Mouse (Mus musculus) hindbrain, embryonic 15.5 days (tissue): ENCODE measurements around the gene Ppp3ca. TPM values are rescaled to one million over a fixed set of nuclear protein-coding genes. Genes with fewer than 3 reads are reported as not detected.

ENCODE experiments used
- ATAC-seq: fragments of 200-750 bp; cut with Nextera tagmentation; 2 replicates; pipeline ENCODE4 v1.8.0; 2017; ENCODE audit warnings: low read depth, moderate number of reproducible peaks, moderate TSS enrichment; ENCODE audit not compliant: low FRiP score
- H3K27ac ChIP-seq: fragments of 300-500 bp; sonication (generic); replicated peaks from 2 replicates; pipeline ENCODE4 v1.5.1; 2015; ENCODE audit warnings: mild to moderate bottlenecking, inconsistent platforms
- H3K27me3 ChIP-seq: fragments of 300-500 bp; sonication (generic); 2 replicates; pipeline ENCODE4 v1.6.1; 2015; ENCODE audit warnings: control low read depth, inconsistent platforms
- H3K36me3 ChIP-seq: fragments of 300-500 bp; sonication (generic); 2 replicates; pipeline ENCODE4 v1.6.1; 2015; ENCODE audit warnings: control low read depth, inconsistent platforms
- H3K4me1 ChIP-seq: fragments of 300-500 bp; sonication (generic); replicated peaks from 2 replicates; pipeline ENCODE4 v1.6.1; 2015; ENCODE audit warnings: control low read depth, inconsistent platforms
- H3K4me2 ChIP-seq: fragments of 300-500 bp; sonication (generic); 2 replicates; pipeline ENCODE4 v1.6.1; 2015; ENCODE audit warnings: moderate library complexity, mild to moderate bottlenecking, inconsistent platforms
- H3K4me3 ChIP-seq: fragments of 300-500 bp; sonication (generic); 2 replicates; pipeline ENCODE4 v1.5.1; 2015; ENCODE audit warnings: mild to moderate bottlenecking, inconsistent platforms
- H3K9ac ChIP-seq: fragments of 300-500 bp; sonication (generic); 2 replicates; pipeline ENCODE4 v1.6.1; 2015; ENCODE audit warnings: inconsistent platforms
- H3K9me3 ChIP-seq: fragments of 300-500 bp; sonication (generic); 2 replicates; pipeline ENCODE4 v1.6.1; 2016; ENCODE audit warnings: control low read depth, inconsistent platforms
- WGBS: fragments of 180-500 bp; shearing (Covaris S2); methylation state at CpG from one replicate; pipeline ENCODE4 v1.1.7; 2015; 5-methylcytosine and 5-hydroxymethylcytosine counted together
- polyA plus RNA-seq: library from polyadenylated mRNA; unstranded; fragments of >200 nt; fragmentation: Nextera tagmentation; extraction: Ambion mirVana; gene quantifications from 2 replicates; pipeline ENCODE4 v1.2.1, GENCODE M21; 2015

Gene Ppp3ca
- polyA plus RNA-seq, 1 experiment from 2014 or later: 180 TPM

DNA sequence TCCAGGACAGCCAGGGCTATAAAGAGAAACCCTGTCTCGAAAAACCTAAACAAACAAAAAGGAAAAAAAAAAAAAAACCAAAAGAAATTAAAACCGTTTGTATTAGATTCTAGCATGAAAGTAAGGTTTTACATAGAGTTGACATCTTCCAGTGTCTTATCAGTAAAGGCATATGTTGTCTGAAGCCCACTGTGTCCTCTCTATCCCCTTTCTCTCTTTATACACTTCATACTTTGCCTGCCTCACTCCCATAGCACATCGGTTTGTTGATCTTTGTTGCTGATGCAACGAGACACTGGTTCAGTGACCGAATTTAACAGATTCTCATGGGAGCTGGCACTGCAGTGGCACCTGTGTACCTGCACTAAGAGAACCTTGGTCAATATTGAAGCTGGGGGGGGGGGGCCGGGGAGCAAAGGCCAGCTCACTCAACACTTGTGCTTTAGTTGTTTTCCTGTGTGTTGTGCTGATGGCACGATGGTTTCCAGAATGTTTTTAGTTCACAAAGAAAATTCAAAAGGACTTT lies 66.9 kb downstream of the Ppp3ca start:
- H3K4me1 ChIP-seq: peaks cover 24% of the 10 kb centered on the region

GRCm38 (mm10) chr3:136738474-136738873 lies 68.5 kb downstream of the Ppp3ca start:
- H3K9me3 ChIP-seq: no peaks in the 10 kb centered on the region
- 95% methylated on average over 1 of the region's 1 CpGs for WGBS

More for the DNA sequence above, 66.9 kb downstream of the Ppp3ca start:
- H3K36me3 ChIP-seq: no peaks in the 10 kb centered on the region
- no peaks in the 10 kb centered on the region for H3K9me3 ChIP-seq
- ATAC-seq: no peak
- no peaks in the 10 kb centered on the region for H3K27me3 ChIP-seq
- no peak overlapping the region for H3K9ac ChIP-seq
- H3K4me3 ChIP-seq: no peak overlapping the region
- H3K27ac ChIP-seq: no peak overlapping the region
- 79% methylated on average over 7 of the region's 7 CpGs for WGBS
- H3K4me2 ChIP-seq: no peak overlapping the region

GRCm38 (mm10) chr3:136738914-136739313 lies 69.0 kb downstream of the Ppp3ca start:
- Histone ChIP-seq H3K9ac (no peak overlapping the region), H3K27ac (no peak overlapping the region), H3K4me2 (no peak overlapping the region), H3K9me3 (no peaks in the 10 kb centered on the region), H3K4me1 (peaks cover 12% of the 10 kb centered on the region), H3K36me3 (no peaks in the 10 kb centered on the region), H3K4me3 (no peak overlapping the region), H3K27me3 (no peaks in the 10 kb centered on the region)
- no peak for ATAC-seq
- WGBS: 85% methylated on average over 5 of the region's 5 CpGs

More at GRCm38 (mm10) chr3:136738474-136738873, 68.5 kb downstream of the Ppp3ca start:
- Histone ChIP-seq H3K4me1 (peaks cover 13% of the 10 kb centered on the region), H3K36me3 (no peaks in the 10 kb centered on the region), H3K27me3 (no peaks in the 10 kb centered on the region), H3K9ac (no peak overlapping the region), H3K27ac (no peak overlapping the region), H3K4me3 (no peak overlapping the region), H3K4me2 (no peak overlapping the region)
- ATAC-seq: no peak

DNA sequence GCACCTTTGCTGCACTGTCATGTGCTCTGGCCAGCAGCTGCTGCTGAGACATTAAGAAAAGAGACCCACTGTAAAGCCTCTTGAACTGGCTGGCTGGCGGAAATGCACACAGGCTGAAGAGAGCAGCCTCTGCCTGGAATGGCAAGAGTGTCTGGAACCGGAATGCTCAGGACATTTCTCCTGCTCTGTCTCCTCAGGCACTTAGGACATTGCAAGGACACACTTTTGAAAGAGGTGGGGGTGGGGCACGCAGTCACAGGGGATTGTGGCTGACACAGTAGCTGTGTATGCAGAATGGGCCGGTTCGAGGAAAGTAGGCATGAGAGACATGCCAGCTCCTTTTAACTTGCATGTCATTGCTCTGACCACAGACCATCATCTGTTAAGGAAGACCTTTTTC lies 71.7 kb downstream of the Ppp3ca start:
- ATAC-seq: peak; percentile 38; the same call in 1 of the 2 replicates
- H3K9ac ChIP-seq: no peak overlapping the region
- H3K4me3 ChIP-seq: no peak overlapping the region
- H3K27ac ChIP-seq: no peak overlapping the region
- no peaks in the 10 kb centered on the region for H3K36me3 ChIP-seq
- H3K4me2 ChIP-seq: no peak overlapping the region
- H3K9me3 ChIP-seq: no peaks in the 10 kb centered on the region
- WGBS: 74% methylated on average over 5 of the region's 5 CpGs
- H3K4me1 ChIP-seq: peaks cover 19% of the 10 kb centered on the region
- H3K27me3 ChIP-seq: no peaks in the 10 kb centered on the region

GRCm38 (mm10) chr3:136742258-136743057 lies 72.5 kb downstream of the Ppp3ca start:
- Histone ChIP-seq H3K36me3 (no peaks in the 10 kb centered on the region), H3K4me2 (no peak overlapping the region), H3K9ac (no peak overlapping the region), H3K27ac (no peak overlapping the region), H3K9me3 (no peaks in the 10 kb centered on the region), H3K4me3 (no peak overlapping the region), H3K27me3 (no peaks in the 10 kb centered on the region), H3K4me1 (peaks cover 19% of the 10 kb centered on the region)
- WGBS: 86% methylated on average over 9 of the region's 9 CpGs
- ATAC-seq: no peak

GRCm38 (mm10) chr3:136744295-136744897 lies 74.5 kb downstream of the Ppp3ca start:
- H3K27me3 ChIP-seq: no peaks in the 10 kb centered on the region
- H3K27ac ChIP-seq: no peak overlapping the region
- H3K4me2 ChIP-seq: no peak overlapping the region
- peaks cover 21% of the 10 kb centered on the region for H3K4me1 ChIP-seq
- no peaks in the 10 kb centered on the region for H3K9me3 ChIP-seq
- no peak for ATAC-seq
- H3K4me3 ChIP-seq: no peak overlapping the region
- no peak overlapping the region for H3K9ac ChIP-seq
- 67% methylated on average over 10 of the region's 10 CpGs for WGBS
- H3K36me3 ChIP-seq: no peaks in the 10 kb centered on the region

GRCm38 (mm10) chr3:136745456-136745855 lies 75.5 kb downstream of the Ppp3ca start:
- Histone ChIP-seq H3K4me1 (peaks cover 22% of the 10 kb centered on the region), H3K27me3 (no peaks in the 10 kb centered on the region), H3K4me3 (no peak overlapping the region), H3K9ac (no peak overlapping the region), H3K4me2 (no peak overlapping the region), H3K9me3 (no peaks in the 10 kb centered on the region), H3K27ac (no peak overlapping the region), H3K36me3 (no peaks in the 10 kb centered on the region)
- no peak for ATAC-seq
- 71% methylated on average over 7 of the region's 7 CpGs for WGBS

GRCm38 (mm10) chr3:136748761-136749476 lies 79.0 kb downstream of the Ppp3ca start:
- no peaks in the 10 kb centered on the region for H3K36me3 ChIP-seq
- H3K27me3 ChIP-seq: no peaks in the 10 kb centered on the region
- H3K4me3 ChIP-seq: no peak overlapping the region
- no peak for ATAC-seq
- H3K9ac ChIP-seq: no peak overlapping the region
- no peak overlapping the region for H3K4me2 ChIP-seq
- peaks cover 34% of the 10 kb centered on the region for H3K4me1 ChIP-seq
- H3K27ac ChIP-seq: no peak overlapping the region
- WGBS: 65% methylated on average over 6 of the region's 6 CpGs
- H3K9me3 ChIP-seq: no peaks in the 10 kb centered on the region

GRCm38 (mm10) chr3:136749477-136749797 lies 79.5 kb downstream of the Ppp3ca start:
- Histone ChIP-seq H3K4me2 (no peak overlapping the region), H3K27me3 (no peaks in the 10 kb centered on the region), H3K9ac (no peak overlapping the region), H3K4me1 (peaks cover 30% of the 10 kb centered on the region), H3K4me3 (no peak overlapping the region), H3K36me3 (no peaks in the 10 kb centered on the region), H3K9me3 (no peaks in the 10 kb centered on the region), H3K27ac (no peak overlapping the region)
- no peak for ATAC-seq

GRCm38 (mm10) chr3:136749951-136750350 lies 80.0 kb downstream of the Ppp3ca start:
- H3K27me3 ChIP-seq: no peaks in the 10 kb centered on the region
- no peak overlapping the region for H3K4me2 ChIP-seq
- no peaks in the 10 kb centered on the region for H3K36me3 ChIP-seq
- H3K9ac ChIP-seq: no peak overlapping the region
- no peak overlapping the region for H3K27ac ChIP-seq
- H3K9me3 ChIP-seq: no peaks in the 10 kb centered on the region
- H3K4me1 ChIP-seq: peaks cover 28% of the 10 kb centered on the region
- H3K4me3 ChIP-seq: no peak overlapping the region
- 20% methylated on average over 2 of the region's 2 CpGs for WGBS
- no peak for ATAC-seq

DNA sequence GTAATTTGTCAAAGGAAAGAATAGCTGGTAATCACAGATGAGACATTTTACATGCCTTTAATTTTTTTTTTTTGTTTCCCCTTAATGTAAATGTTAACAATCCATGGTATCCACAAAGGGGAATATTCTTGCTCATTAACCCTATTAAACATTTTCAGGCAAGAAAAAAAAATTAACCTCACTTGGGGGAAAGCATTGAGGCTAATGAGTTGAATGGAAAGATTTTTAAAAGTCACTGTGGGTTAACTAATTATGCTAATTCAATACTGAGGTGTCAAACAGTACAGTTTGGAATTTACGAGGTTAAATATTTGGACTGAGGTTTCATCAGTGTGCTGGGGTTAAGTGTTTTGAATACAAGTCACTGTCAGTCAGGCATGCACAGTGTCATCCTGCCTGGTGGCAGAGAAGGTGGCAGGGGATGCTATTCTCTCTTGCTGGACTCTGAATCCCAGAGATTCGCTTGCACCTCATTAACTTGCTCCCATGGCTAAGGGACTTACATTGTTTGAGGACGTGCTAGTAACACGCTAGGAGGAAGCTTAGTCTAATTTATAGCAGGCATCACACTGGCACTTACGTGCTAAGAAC lies 82.3 kb downstream of the Ppp3ca start:
- no peak for ATAC-seq
- Histone ChIP-seq H3K27ac (no peak overlapping the region), H3K9me3 (no peaks in the 10 kb centered on the region), H3K4me3 (no peak overlapping the region), H3K4me2 (no peak overlapping the region), H3K36me3 (no peaks in the 10 kb centered on the region), H3K27me3 (no peaks in the 10 kb centered on the region), H3K9ac (no peak overlapping the region), H3K4me1 (peaks cover 20% of the 10 kb centered on the region)
- 22% methylated on average over 5 of the region's 5 CpGs for WGBS

DNA sequence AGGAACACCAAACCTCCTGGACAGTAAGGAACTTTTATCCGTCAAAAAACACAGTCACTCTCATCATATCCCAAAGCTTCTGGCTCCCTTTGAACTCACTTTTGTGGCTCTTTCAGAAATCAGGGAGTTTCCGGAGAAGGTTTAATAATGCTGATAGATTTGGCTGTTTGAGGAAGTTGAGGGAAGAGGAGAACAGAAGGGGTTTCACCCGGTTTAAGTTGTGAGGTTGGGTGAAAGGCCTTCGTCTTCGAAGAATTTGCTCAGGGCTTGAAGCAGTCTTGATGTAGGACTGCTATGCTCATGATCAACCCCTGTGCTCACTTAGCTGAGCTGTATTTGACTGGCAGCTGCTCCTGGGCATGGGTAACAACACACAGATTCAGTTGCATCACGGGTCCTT lies 86.2 kb downstream of the Ppp3ca start:
- H3K4me2 ChIP-seq: no peak overlapping the region
- no peak overlapping the region for H3K9ac ChIP-seq
- no peaks in the 10 kb centered on the region for H3K9me3 ChIP-seq
- H3K4me1 ChIP-seq: peaks cover 21% of the 10 kb centered on the region
- no peak overlapping the region for H3K4me3 ChIP-seq
- H3K27ac ChIP-seq: no peak overlapping the region
- no peak for ATAC-seq
- WGBS: 94% methylated on average over 6 of the region's 6 CpGs
- no peaks in the 10 kb centered on the region for H3K36me3 ChIP-seq
- H3K27me3 ChIP-seq: no peaks in the 10 kb centered on the region
